Mouse (Mus musculus) forebrain, embryonic 11.5 days (tissue): ENCODE data around the gene Akr1c6. TPM values are rescaled to one million over a fixed set of nuclear protein-coding genes. Genes with fewer than 3 reads are reported as not detected.

Source experiments
- ATAC-seq: fragments of 200-750 bp; cut with Nextera tagmentation; replicated peaks from 2 replicates; pipeline ENCODE4 v1.8.0; 2017; ENCODE audit warnings: moderate TSS enrichment; ENCODE audit not compliant: low FRiP score
- DNase-seq: peaks from one replicate; pipeline ENCODE4 v3.0.0-alpha.2; 2017; ENCODE audit warnings: low spot score
- H3K27ac ChIP-seq: fragments of 300-500 bp; sonication (generic); 2 replicates; pipeline ENCODE4 v1.5.1; 2014; ENCODE audit warnings: low read depth, low read length
- H3K27me3 ChIP-seq: fragments of 300-500 bp; sonication (generic); 2 replicates; pipeline ENCODE4 v1.6.1; 2014; ENCODE audit warnings: mild to moderate bottlenecking, low read length, mixed read lengths; ENCODE audit not compliant: control insufficient read depth, insufficient read depth
- H3K36me3 ChIP-seq: fragments of 300-500 bp; sonication (generic); 2 replicates; pipeline ENCODE4 v1.6.1; 2014; ENCODE audit warnings: mild to moderate bottlenecking, low read length, moderate library complexity, mixed read lengths; ENCODE audit not compliant: control insufficient read depth, insufficient read depth
- H3K4me1 ChIP-seq: fragments of 300-500 bp; sonication (generic); replicated peaks from 2 replicates; pipeline ENCODE4 v1.6.1; 2014; ENCODE audit warnings: low read length, mixed read lengths; ENCODE audit not compliant: control insufficient read depth, insufficient read depth
- H3K4me2 ChIP-seq: fragments of 300-500 bp; sonication (generic); 2 replicates; pipeline ENCODE4 v1.6.1; 2014; ENCODE audit warnings: low read depth, mild to moderate bottlenecking, low read length, moderate library complexity, mixed read lengths; ENCODE audit not compliant: severe bottlenecking
- H3K4me3 ChIP-seq: fragments of 300-500 bp; sonication (generic); 2 replicates; pipeline ENCODE4 v1.5.1; 2014; ENCODE audit warnings: low read depth, low read length
- H3K9ac ChIP-seq: fragments of 300-500 bp; sonication (generic); 2 replicates; pipeline ENCODE4 v1.6.1; 2014; ENCODE audit warnings: low read length
- H3K9me3 ChIP-seq: fragments of 300-500 bp; sonication (generic); 2 replicates; pipeline ENCODE4 v1.6.1; 2016; ENCODE audit warnings: low read length, mixed read lengths; ENCODE audit not compliant: control insufficient read depth
- WGBS: fragments of 180-500 bp; shearing (Covaris S2); extraction: QIAGEN DNeasy Blood & Tissue Kit; methylation state at CpG from one replicate; pipeline ENCODE4 v1.1.7; 2014; 5-methylcytosine and 5-hydroxymethylcytosine counted together
- polyA plus RNA-seq: library from polyadenylated mRNA; unstranded; fragments of >200 nt; fragmentation: Nextera tagmentation; extraction: Ambion mirVana; gene quantifications from 2 replicates; pipeline ENCODE4 v1.2.1, GENCODE M21; 2014

Akr1c6 gene
- polyA plus RNA-seq, 1 experiment from 2014 or later: not detected

DNA sequence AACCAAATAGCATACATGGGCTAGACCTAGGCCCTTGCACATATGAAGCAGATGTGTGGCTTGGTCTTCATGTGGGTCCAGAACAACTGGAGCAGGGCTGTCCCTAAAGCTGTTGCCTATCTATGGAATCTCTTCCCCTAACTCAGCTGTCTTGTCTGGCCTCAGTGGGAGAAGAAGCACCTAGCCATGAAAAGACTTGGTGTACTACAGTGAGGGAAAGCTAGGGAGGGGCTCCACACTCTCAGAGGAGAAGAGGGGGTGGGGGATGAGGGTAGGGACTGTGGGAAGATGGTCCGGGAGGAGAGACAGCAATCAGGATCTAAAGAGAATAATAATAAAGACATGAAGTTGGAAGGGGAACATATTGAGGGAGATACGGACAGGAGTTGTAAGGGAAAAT lies 5.5 kb upstream of the Akr1c6 start:
- DNase-seq (no peak), ATAC-seq (no peak)
- no peaks in the 10 kb centered on the region for H3K4me1 ChIP-seq
- H3K36me3 ChIP-seq: no peaks in the 10 kb centered on the region
- H3K9me3 ChIP-seq: no peaks in the 10 kb centered on the region
- no peak overlapping the region for H3K4me3 ChIP-seq
- H3K27ac ChIP-seq: no peak overlapping the region
- WGBS: 82% methylated on average over 2 of the region's 2 CpGs
- no peak overlapping the region for H3K4me2 ChIP-seq
- no peak overlapping the region for H3K9ac ChIP-seq
- no peaks in the 10 kb centered on the region for H3K27me3 ChIP-seq

DNA sequence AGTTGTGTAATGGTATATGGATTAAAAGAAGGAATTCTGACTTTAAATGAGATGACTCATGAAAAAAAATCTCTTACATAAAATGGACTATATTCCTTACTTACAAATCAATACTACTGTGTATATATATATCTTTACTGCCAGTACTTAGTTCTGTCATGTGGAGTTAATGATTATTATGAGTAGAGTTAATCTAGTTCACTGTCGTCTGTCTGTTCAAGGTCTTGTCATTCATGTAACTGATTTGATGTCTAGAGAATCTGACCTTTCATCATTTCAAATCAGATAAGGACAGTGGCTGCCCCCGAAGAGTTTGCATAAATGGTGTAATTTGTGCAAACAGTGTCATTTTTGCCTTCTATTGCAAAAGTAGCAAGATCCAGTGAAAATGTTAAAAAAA lies 5.1 kb upstream of the Akr1c6 start:
- no peaks in the 10 kb centered on the region for H3K4me1 ChIP-seq
- H3K36me3 ChIP-seq: no peaks in the 10 kb centered on the region
- H3K27me3 ChIP-seq: no peaks in the 10 kb centered on the region
- WGBS: 77% methylated on average over 2 of the region's 2 CpGs
- H3K4me3 ChIP-seq: no peak overlapping the region
- H3K9me3 ChIP-seq: no peaks in the 10 kb centered on the region
- DNase-seq (no peak), ATAC-seq (no peak)
- H3K9ac ChIP-seq: no peak overlapping the region
- H3K4me2 ChIP-seq: no peak overlapping the region
- no peak overlapping the region for H3K27ac ChIP-seq

DNA sequence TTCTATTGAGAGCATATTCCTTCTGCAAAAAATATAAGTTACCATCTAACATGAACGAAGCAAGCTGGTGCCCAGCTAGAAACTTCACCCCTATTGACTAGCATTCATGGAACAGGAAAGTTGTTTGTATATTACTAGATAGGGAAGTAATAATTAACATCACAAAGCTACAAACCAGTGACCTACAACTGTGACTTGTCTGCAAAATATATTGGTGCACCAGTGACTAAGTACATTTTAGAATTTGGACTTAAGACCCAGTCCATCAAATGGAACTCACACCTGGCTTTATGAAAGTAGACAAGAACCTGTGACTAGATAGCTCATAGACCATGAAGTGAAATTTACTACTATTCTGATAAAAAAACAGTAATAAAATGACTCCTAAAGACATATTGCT lies 3.0 kb upstream of the Akr1c6 start:
- no peak for ATAC-seq
- Histone ChIP-seq H3K4me2 (no peak overlapping the region), H3K9me3 (no peaks in the 10 kb centered on the region), H3K36me3 (no peaks in the 10 kb centered on the region), H3K4me1 (no peaks in the 10 kb centered on the region), H3K27me3 (no peaks in the 10 kb centered on the region), H3K4me3 (no peak overlapping the region), H3K9ac (no peak overlapping the region), H3K27ac (no peak overlapping the region)
- 92% methylated on average over 1 of the region's 1 CpGs for WGBS
- DNase-seq: no peak

DNA sequence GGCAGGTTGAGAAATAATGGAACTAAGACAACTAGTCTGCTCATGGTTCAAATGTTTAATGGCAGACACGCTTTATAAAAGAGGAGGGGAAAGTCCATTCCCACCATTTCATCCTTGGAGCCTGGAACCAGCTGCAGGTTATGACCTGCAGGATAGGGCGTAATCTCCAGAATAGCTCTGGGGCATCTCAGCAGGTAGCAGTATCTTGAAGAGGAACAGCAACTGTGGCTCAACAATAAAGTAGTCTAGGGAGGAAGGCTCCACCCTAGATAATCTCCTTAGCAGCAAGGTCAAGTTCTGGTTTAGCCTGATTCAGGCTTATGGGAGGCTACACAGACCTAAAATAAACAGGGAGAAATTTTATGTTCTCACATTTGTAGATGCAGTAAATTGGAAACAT lies 31.5 kb downstream of the Akr1c6 start:
- Histone ChIP-seq H3K9me3 (no peaks in the 10 kb centered on the region), H3K27me3 (no peaks in the 10 kb centered on the region), H3K4me2 (no peak overlapping the region), H3K4me3 (no peak overlapping the region), H3K36me3 (no peaks in the 10 kb centered on the region), H3K9ac (no peak overlapping the region), H3K4me1 (no peaks in the 10 kb centered on the region), H3K27ac (no peak overlapping the region)
- ATAC-seq (no peak), DNase-seq (no peak)
- 91% methylated on average over 2 of the region's 2 CpGs for WGBS

DNA sequence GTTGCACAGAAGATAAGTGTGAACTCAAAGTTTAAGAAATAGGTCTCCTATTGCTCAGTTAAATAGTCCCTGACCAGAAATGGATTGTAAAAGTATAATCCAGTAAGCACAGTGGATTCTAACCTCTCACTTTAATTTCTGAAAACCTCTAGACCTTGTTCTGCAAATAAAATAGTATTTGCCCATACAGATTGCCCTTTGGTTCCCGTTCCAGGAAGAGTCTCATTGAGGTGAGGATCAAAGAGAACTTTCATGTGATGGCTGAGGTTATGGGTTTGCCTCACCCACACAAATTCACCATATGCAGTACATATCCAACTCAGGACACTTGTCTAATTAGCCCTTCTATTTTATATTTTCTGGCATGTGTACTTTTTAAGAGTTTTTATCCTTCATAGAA lies 33.8 kb downstream of the Akr1c6 start:
- no peaks in the 10 kb centered on the region for H3K9me3 ChIP-seq
- H3K4me1 ChIP-seq: no peaks in the 10 kb centered on the region
- ATAC-seq (no peak), DNase-seq (no peak)
- WGBS: 88% methylated on average over 1 of the region's 1 CpGs
- H3K4me2 ChIP-seq: no peak overlapping the region
- H3K27ac ChIP-seq: no peak overlapping the region
- H3K27me3 ChIP-seq: no peaks in the 10 kb centered on the region
- no peak overlapping the region for H3K4me3 ChIP-seq
- H3K36me3 ChIP-seq: no peaks in the 10 kb centered on the region
- no peak overlapping the region for H3K9ac ChIP-seq

Other genes with a start within 250 kb of the Akr1c6 start
- 0.35 and 0.75 TPM in 2 replicates for gene Akr1c13, start 243.2 kb upstream of the Akr1c6 start, polyA plus RNA-seq
- 0.27 and 0.39 TPM in 2 replicates for gene Akr1c19, start 205.6 kb upstream of the Akr1c6 start, polyA plus RNA-seq
- gene Akr1c12, start 154.9 kb upstream of the Akr1c6 start, polyA plus RNA-seq: 0.27 TPM in 1 of 2 replicates, not detected in the other
- not detected in 2 replicates for gene Akr1c20, start 89.0 kb downstream of the Akr1c6 start, polyA plus RNA-seq
- gene Akr1c21, start 139.8 kb downstream of the Akr1c6 start, polyA plus RNA-seq: not detected in 2 replicates
- 45.2 and 49.1 TPM in 2 replicates for gene Akr1e1, start 174.9 kb downstream of the Akr1c6 start, polyA plus RNA-seq